Comparison of ENCODE assay signal across 10 mouse cellular contexts in genomic region chr6:54554341-54555110, GRCm38 (mm10). TPM values are rescaled to one million over a fixed set of nuclear protein-coding genes. Genes with fewer than 3 reads are reported as not detected.
DNase-seq lines count a peak whose midpoint lies in the region; ATAC-seq and TF ChIP-seq lines count a peak whose summit lies in the region.
"Had no signal": no experiment of that assay in that cellular context is flagged by ENCODE, and none has a peak within 500 bp of the region (broad histone marks: within the 10 kb centered on the region; RNA-seq: fewer than 3 reads in every experiment).

No protein-coding gene starts in this region.

- H3K4me3 ChIP-seq in kidney, embryonic 16.5 days (ENCODE audit: low read length): no peak overlapping the region
- no peak overlapping the region for H3K4me3 ChIP-seq in embryonic facial prominence, embryonic 12.5 days
- H3K4me3 ChIP-seq in hindbrain, embryonic 14.5 days (replicated peaks; ENCODE audit: low read length): no peak overlapping the region
- H3K4me3 ChIP-seq in neural tube, embryonic 12.5 days: no peak overlapping the region
- H3K4me3 ChIP-seq in thymus, adult 2 months (ENCODE audit: control insufficient read depth, insufficient read depth, low read length): no peak overlapping the region
- H3K4me3 ChIP-seq: liver, embryonic 15.5 days had no signal

- H3K9me3 ChIP-seq in kidney, embryonic 16.5 days (ENCODE audit: low read length): no peaks in the 10 kb centered on the region
- no peaks in the 10 kb centered on the region for H3K9me3 ChIP-seq in embryonic facial prominence, embryonic 12.5 days
- H3K9me3 ChIP-seq in hindbrain, embryonic 14.5 days (ENCODE audit: control insufficient read depth, low read length): no peaks in the 10 kb centered on the region
- no peaks in the 10 kb centered on the region for H3K9me3 ChIP-seq in neural tube, embryonic 12.5 days
- H3K9me3 ChIP-seq: liver, embryonic 15.5 days had no signal

- no peak for ATAC-seq in kidney, embryonic 16.5 days (ENCODE audit: low FRiP score, low TSS enrichment)
- ATAC-seq in embryonic facial prominence, embryonic 12.5 days (ENCODE audit: insufficient number of reproducible peaks, insufficient read depth, low FRiP score, low TSS enrichment): peak; percentile 72
- ATAC-seq in hindbrain, embryonic 14.5 days (ENCODE audit: low FRiP score): peak; percentile 83
- ATAC-seq in neural tube, embryonic 12.5 days (ENCODE audit: low FRiP score, low read depth): peak; percentile 85

- 55% methylated on average over 8 of the region's 8 CpGs for WGBS in kidney, embryonic 16.5 days
- WGBS in embryonic facial prominence, embryonic 12.5 days: 35% methylated on average over 8 of the region's 8 CpGs
- WGBS in hindbrain, embryonic 14.5 days: 10% methylated on average over 8 of the region's 8 CpGs
- 14% methylated on average over 8 of the region's 8 CpGs for WGBS in neural tube, embryonic 12.5 days
- WGBS in thymus, adult 2 months: 87% methylated on average over 8 of the region's 8 CpGs

- TF ChIP-seq POLR2A in thymus, adult 2 months (IDR thresholded peaks at IDR 0.05; ENCODE audit: control insufficient read depth, extremely low read depth, insufficient read depth, low read length, poor library complexity): no peak

- peaks cover 17% of the 10 kb centered on the region for H3K4me1 ChIP-seq in kidney, embryonic 16.5 days (ENCODE audit: insufficient read depth, low read length)
- peaks cover 5% of the 10 kb centered on the region; the same call in 1 of the 2 replicates for H3K4me1 ChIP-seq in embryonic facial prominence, embryonic 12.5 days
- peaks cover 58% of the 10 kb centered on the region for H3K4me1 ChIP-seq in hindbrain, embryonic 14.5 days (replicated peaks; ENCODE audit: control insufficient read depth, insufficient read depth, low read length)
- H3K4me1 ChIP-seq in neural tube, embryonic 12.5 days: peaks cover 42% of the 10 kb centered on the region
- H3K4me1 ChIP-seq in thymus, adult 2 months (replicated peaks; ENCODE audit: control insufficient read depth, insufficient read depth, low read length): no peaks in the 10 kb centered on the region
- H3K4me1 ChIP-seq: liver, embryonic 15.5 days had no signal

- H3K9ac ChIP-seq in kidney, embryonic 16.5 days (replicated peaks; ENCODE audit: low read length): no peak overlapping the region
- no peak overlapping the region for H3K9ac ChIP-seq in embryonic facial prominence, embryonic 12.5 days
- H3K9ac ChIP-seq in hindbrain, embryonic 14.5 days: no peak overlapping the region
- H3K9ac ChIP-seq in neural tube, embryonic 12.5 days: no peak overlapping the region
- H3K9ac ChIP-seq: liver, embryonic 15.5 days had no signal

- TF ChIP-seq CTCF in thymus, adult 2 months (IDR thresholded peaks at IDR 0.05; ENCODE audit: borderline replicate concordance, control insufficient read depth, extremely low read depth, insufficient read depth, low read length, poor library complexity): no peak

- no peaks in the 10 kb centered on the region for H3K27me3 ChIP-seq in kidney, embryonic 16.5 days (ENCODE audit: insufficient read depth, low read length)
- no peaks in the 10 kb centered on the region for H3K27me3 ChIP-seq in embryonic facial prominence, embryonic 12.5 days
- no peaks in the 10 kb centered on the region for H3K27me3 ChIP-seq in hindbrain, embryonic 14.5 days (ENCODE audit: control insufficient read depth, insufficient read depth, low read length)
- no peaks in the 10 kb centered on the region for H3K27me3 ChIP-seq in neural tube, embryonic 12.5 days (replicated peaks)
- no peaks in the 10 kb centered on the region for H3K27me3 ChIP-seq in thymus, adult 2 months (ENCODE audit: control insufficient read depth, insufficient read depth, low read length)
- H3K27me3 ChIP-seq: liver, embryonic 15.5 days had no signal

- no peak overlapping the region for H3K4me2 ChIP-seq in kidney, embryonic 16.5 days (replicated peaks; ENCODE audit: low read depth, low read length)
- no peak overlapping the region for H3K4me2 ChIP-seq in embryonic facial prominence, embryonic 12.5 days (replicated peaks)
- peak overlapping the region; percentile 11; the same call in 1 of the 2 replicates for H3K4me2 ChIP-seq in hindbrain, embryonic 14.5 days (replicated peaks)
- H3K4me2 ChIP-seq in neural tube, embryonic 12.5 days (replicated peaks): peak overlapping the region; percentile 26; the same call in 1 of the 2 replicates
- H3K4me2 ChIP-seq: liver, embryonic 15.5 days had no signal

- no peak overlapping the region for H3K27ac ChIP-seq in kidney, embryonic 16.5 days (ENCODE audit: low read length)
- H3K27ac ChIP-seq in embryonic facial prominence, embryonic 12.5 days: peak overlapping the region; percentile 57; the same call in 1 of the 2 replicates
- H3K27ac ChIP-seq in hindbrain, embryonic 14.5 days: peak overlapping the region; percentile 78
- peak overlapping the region; percentile 38; the same call in 1 of the 2 replicates for H3K27ac ChIP-seq in neural tube, embryonic 12.5 days
- H3K27ac ChIP-seq in thymus, adult 2 months (ENCODE audit: control insufficient read depth, insufficient read depth, low read length): no peak overlapping the region
- H3K27ac ChIP-seq: liver, embryonic 15.5 days had no signal

- DNase-seq in kidney, postnatal 4 days: peak; percentile 7 to 16
- peak; percentile 69 for DNase-seq in hindbrain, embryonic 14.5 days (ENCODE audit: low spot score)
- DNase-seq in lung, postnatal 4 days: no peak
- DNase-seq in lung, postnatal 25 days (ENCODE audit: low spot score): no peak
- DNase-seq in thymus, adult 2 months: no peak
- DNase-seq: kidney, adult 2 months had no signal

- H3K36me3 ChIP-seq in kidney, embryonic 16.5 days (ENCODE audit: insufficient read depth, low read length): no peaks in the 10 kb centered on the region
- no peaks in the 10 kb centered on the region for H3K36me3 ChIP-seq in embryonic facial prominence, embryonic 12.5 days
- no peaks in the 10 kb centered on the region for H3K36me3 ChIP-seq in hindbrain, embryonic 14.5 days (replicated peaks; ENCODE audit: control insufficient read depth, insufficient read depth)
- H3K36me3 ChIP-seq in neural tube, embryonic 12.5 days: no peaks in the 10 kb centered on the region
- H3K36me3 ChIP-seq in thymus, adult 2 months (ENCODE audit: control insufficient read depth, insufficient read depth, low read length): no peaks in the 10 kb centered on the region
- H3K36me3 ChIP-seq: liver, embryonic 15.5 days had no signal

RNA-seq across cellular contexts. Expression of gene Scrn1, which starts 11.8 kb away (rescaled TPM):
- 7.7 and 8.8 TPM in 2 replicates for polyA plus RNA-seq in kidney, embryonic 16.5 days (2015; fragmentation: Nextera tagmentation; extraction: Ambion mirVana)
- 26.1 and 27.2 TPM in 2 replicates for polyA plus RNA-seq in embryonic facial prominence, embryonic 12.5 days (2016; fragmentation: Nextera tagmentation; extraction: Ambion mirVana)
- 103 and 105 TPM in 2 replicates for polyA plus RNA-seq in hindbrain, embryonic 14.5 days (2014; fragmentation: Nextera tagmentation; extraction: Ambion mirVana)
- polyA plus RNA-seq in neural tube, embryonic 12.5 days (2016; fragmentation: Nextera tagmentation; extraction: Ambion mirVana): 88.2 and 88.7 TPM in 2 replicates
- 0.17 and 0.55 TPM in 2 replicates for polyA plus RNA-seq in thymus, adult 2 months (2012; rRNA removed)

RNA-seq across cellular contexts. Expression of gene Plekha8, which starts 40.4 kb away (rescaled TPM):
- polyA plus RNA-seq in kidney, embryonic 16.5 days (2015; fragmentation: Nextera tagmentation; extraction: Ambion mirVana): 10.4 and 10.7 TPM in 2 replicates
- polyA plus RNA-seq in embryonic facial prominence, embryonic 12.5 days (2016; fragmentation: Nextera tagmentation; extraction: Ambion mirVana): 22.6 and 23.3 TPM in 2 replicates
- 13.0 and 14.0 TPM in 2 replicates for polyA plus RNA-seq in hindbrain, embryonic 14.5 days (2014; fragmentation: Nextera tagmentation; extraction: Ambion mirVana)
- polyA plus RNA-seq in neural tube, embryonic 12.5 days (2016; fragmentation: Nextera tagmentation; extraction: Ambion mirVana): 13.2 and 15.0 TPM in 2 replicates
- 0.94 and 1.0 TPM in 2 replicates for polyA plus RNA-seq in thymus, adult 2 months (2012; rRNA removed)

RNA-seq across cellular contexts. Expression of gene Fkbp14, which starts 42.6 kb away (rescaled TPM):
- polyA plus RNA-seq in kidney, embryonic 16.5 days (2015; fragmentation: Nextera tagmentation; extraction: Ambion mirVana): 30.3 and 30.9 TPM in 2 replicates
- polyA plus RNA-seq in embryonic facial prominence, embryonic 12.5 days (2016; fragmentation: Nextera tagmentation; extraction: Ambion mirVana): 26.6 and 29.6 TPM in 2 replicates
- polyA plus RNA-seq in hindbrain, embryonic 14.5 days (2014; fragmentation: Nextera tagmentation; extraction: Ambion mirVana): 11.7 and 13.1 TPM in 2 replicates
- 19.6 and 20.0 TPM in 2 replicates for polyA plus RNA-seq in neural tube, embryonic 12.5 days (2016; fragmentation: Nextera tagmentation; extraction: Ambion mirVana)
- polyA plus RNA-seq in thymus, adult 2 months (2012; rRNA removed): 0.56 and 1.1 TPM in 2 replicates

Comparison
In these comparisons a context has a peak if more than half of its experiments do, and no peak if none do; other contexts are left out.
1. DNase-seq: peak in kidney, postnatal 4 days (2 of 2) and hindbrain, embryonic 14.5 days (single experiment); none in lung, postnatal 4 days (0 of 2), lung, postnatal 25 days (single experiment) and thymus, adult 2 months (single experiment).
2. H3K27ac ChIP-seq: peak in embryonic facial prominence, embryonic 12.5 days (single experiment), hindbrain, embryonic 14.5 days (single experiment) and neural tube, embryonic 12.5 days (single experiment); none in kidney, embryonic 16.5 days (single experiment) and thymus, adult 2 months (single experiment).
3. H3K4me2 ChIP-seq: peak in hindbrain, embryonic 14.5 days (single experiment) and neural tube, embryonic 12.5 days (single experiment); none in kidney, embryonic 16.5 days (single experiment) and embryonic facial prominence, embryonic 12.5 days (single experiment).